Mouse (Mus musculus): ENCODE data around the gene Nelfa. TPM values are rescaled to one million over a fixed set of nuclear protein-coding genes. Genes with fewer than 3 reads are reported as not detected.

Nelfa gene
- polyA plus RNA-seq, 1 experiment from 2014 or later: 54.9 TPM

- ATAC-seq (ENCODE audit: insufficient number of reproducible peaks, low FRiP score, low TSS enrichment, low read depth): no peak
- Histone ChIP-seq H3K9ac (no peak overlapping the region), H3K4me1 (no peaks in the 10 kb centered on the region), H3K9me3 (replicated peaks) (no peaks in the 10 kb centered on the region), H3K4me3 (replicated peaks) (no peak overlapping the region), H3K27ac (replicated peaks) (no peak overlapping the region), H3K36me3 (peaks cover 94% of the 10 kb centered on the region), H3K4me2 (replicated peaks) (no peak overlapping the region), H3K27me3 (no peaks in the 10 kb centered on the region)
- WGBS: 94% methylated on average over 6 of the region's 6 CpGs
Measured at GRCm38 (mm10) chr5:33893406-33893805, 42.8 kb downstream of the Nelfa start.

GRCm38 (mm10) chr5:33881118-33881517 lies 55.1 kb downstream of the Nelfa start:
- Histone ChIP-seq H3K4me1 (no peaks in the 10 kb centered on the region), H3K36me3 (peaks cover 76% of the 10 kb centered on the region), H3K4me3 (replicated peaks) (no peak overlapping the region), H3K4me2 (replicated peaks) (no peak overlapping the region), H3K27me3 (no peaks in the 10 kb centered on the region), H3K9me3 (replicated peaks) (no peaks in the 10 kb centered on the region), H3K27ac (replicated peaks) (no peak overlapping the region), H3K9ac (no peak overlapping the region)
- no peak for ATAC-seq (ENCODE audit: insufficient number of reproducible peaks, low FRiP score, low TSS enrichment, low read depth)
- WGBS: 93% methylated on average over 4 of the region's 4 CpGs

GRCm38 (mm10) chr5:33875472-33875871 lies 60.7 kb downstream of the Nelfa start:
- Histone ChIP-seq H3K36me3 (peaks cover 38% of the 10 kb centered on the region), H3K27me3 (no peaks in the 10 kb centered on the region), H3K4me2 (replicated peaks) (no peak overlapping the region), H3K9me3 (replicated peaks) (no peaks in the 10 kb centered on the region), H3K4me1 (no peaks in the 10 kb centered on the region), H3K9ac (no peak overlapping the region), H3K27ac (replicated peaks) (no peak overlapping the region), H3K4me3 (replicated peaks) (no peak overlapping the region)
- WGBS: 97% methylated on average over 1 of the region's 1 CpGs
- no peak for ATAC-seq (ENCODE audit: insufficient number of reproducible peaks, low FRiP score, low TSS enrichment, low read depth)

GRCm38 (mm10) chr5:33857693-33858092 lies 78.5 kb downstream of the Nelfa start:
- ATAC-seq (ENCODE audit: insufficient number of reproducible peaks, low FRiP score, low TSS enrichment, low read depth): no peak
- H3K36me3 ChIP-seq: peaks cover 66% of the 10 kb centered on the region
- H3K9me3 ChIP-seq (replicated peaks): no peaks in the 10 kb centered on the region

GRCm38 (mm10) chr5:33854019-33854418 lies 82.2 kb downstream of the Nelfa start:
- no peak overlapping the region for H3K4me3 ChIP-seq (replicated peaks)
- no peaks in the 10 kb centered on the region for H3K9me3 ChIP-seq (replicated peaks)
- H3K9ac ChIP-seq: no peak overlapping the region
- H3K27me3 ChIP-seq: no peaks in the 10 kb centered on the region
- H3K4me2 ChIP-seq (replicated peaks): no peak overlapping the region
- H3K36me3 ChIP-seq: peaks cover 45% of the 10 kb centered on the region
- H3K27ac ChIP-seq (replicated peaks): no peak overlapping the region
- 83% methylated on average over 2 of the region's 2 CpGs for WGBS
- no peak for ATAC-seq (ENCODE audit: insufficient number of reproducible peaks, low FRiP score, low TSS enrichment, low read depth)
- no peaks in the 10 kb centered on the region for H3K4me1 ChIP-seq

More at GRCm38 (mm10) chr5:33857693-33858092, 78.5 kb downstream of the Nelfa start:
- H3K27ac ChIP-seq (replicated peaks): no peak overlapping the region
- no peak overlapping the region for H3K4me2 ChIP-seq (replicated peaks)
- no peak overlapping the region for H3K4me3 ChIP-seq (replicated peaks)
- no peak overlapping the region for H3K9ac ChIP-seq
- no peaks in the 10 kb centered on the region for H3K27me3 ChIP-seq
- H3K4me1 ChIP-seq: no peaks in the 10 kb centered on the region

- no peaks in the 10 kb centered on the region for H3K9me3 ChIP-seq (replicated peaks)
- H3K27me3 ChIP-seq: no peaks in the 10 kb centered on the region
- peaks cover 36% of the 10 kb centered on the region for H3K36me3 ChIP-seq
- no peak overlapping the region for H3K4me3 ChIP-seq (replicated peaks)
- no peaks in the 10 kb centered on the region for H3K4me1 ChIP-seq
- no peak overlapping the region for H3K4me2 ChIP-seq (replicated peaks)
- 97% methylated on average over 1 of the region's 1 CpGs for WGBS
- H3K9ac ChIP-seq: no peak overlapping the region
- ATAC-seq (ENCODE audit: insufficient number of reproducible peaks, low FRiP score, low TSS enrichment, low read depth): no peak
- no peak overlapping the region for H3K27ac ChIP-seq (replicated peaks)
Measured at GRCm38 (mm10) chr5:33853086-33853485, 83.1 kb downstream of the Nelfa start.

GRCm38 (mm10) chr5:33851466-33851865 lies 84.7 kb downstream of the Nelfa start:
- WGBS: 94% methylated on average over 4 of the region's 4 CpGs
- H3K9ac ChIP-seq: no peak overlapping the region
- H3K4me3 ChIP-seq (replicated peaks): no peak overlapping the region
- H3K4me2 ChIP-seq (replicated peaks): no peak overlapping the region
- no peak for ATAC-seq (ENCODE audit: insufficient number of reproducible peaks, low FRiP score, low TSS enrichment, low read depth)
- H3K36me3 ChIP-seq: peaks cover 30% of the 10 kb centered on the region
- H3K27me3 ChIP-seq: no peaks in the 10 kb centered on the region
- no peaks in the 10 kb centered on the region for H3K4me1 ChIP-seq
- no peaks in the 10 kb centered on the region for H3K9me3 ChIP-seq (replicated peaks)
- H3K27ac ChIP-seq (replicated peaks): no peak overlapping the region

Small RNA genes lying within 50 kb of the gene (microRNA-seq; reads per million reads assigned to microRNA genes)
- not detected for gene Mir7024 (ENCODE audit: borderline number of aligned reads)

Other genes with a start within 250 kb of the Nelfa start
- gene Fgfr3, start 214.7 kb downstream of the Nelfa start, polyA plus RNA-seq (2015; fragmentation: Nextera tagmentation; extraction: Ambion mirVana): 32.0 and 34.6 TPM in 2 replicates
- gene Letm1, start 153.6 kb downstream of the Nelfa start, polyA plus RNA-seq (2015; fragmentation: Nextera tagmentation; extraction: Ambion mirVana): 49.9 and 51.8 TPM in 2 replicates
- 35.8 and 37.6 TPM in 2 replicates for gene Nsd2, start 115.7 kb downstream of the Nelfa start, polyA plus RNA-seq (2015; fragmentation: Nextera tagmentation; extraction: Ambion mirVana)
- gene Gm1673, start 47.0 kb upstream of the Nelfa start, polyA plus RNA-seq (2015; fragmentation: Nextera tagmentation; extraction: Ambion mirVana): 99.9 and 103 TPM in 2 replicates
- gene Nat8l, start 59.6 kb upstream of the Nelfa start, polyA plus RNA-seq (2015; fragmentation: Nextera tagmentation; extraction: Ambion mirVana): 0.39 and 0.74 TPM in 2 replicates
- gene Poln, start 233.0 kb upstream of the Nelfa start, polyA plus RNA-seq (2015; fragmentation: Nextera tagmentation; extraction: Ambion mirVana): 2.7 and 3.4 TPM in 2 replicates
- gene Haus3, start 233.1 kb upstream of the Nelfa start, polyA plus RNA-seq (2015; fragmentation: Nextera tagmentation; extraction: Ambion mirVana): 26.2 and 29.3 TPM in 2 replicates

Measured in embryonic facial prominence, embryonic 15.5 days (tissue).